Mouse (Mus musculus) left cerebral cortex, postnatal 10 days (tissue): Measurements from ENCODE around the gene Ovol2. TPM values are rescaled to one million over a fixed set of nuclear protein-coding genes. Genes with fewer than 3 reads are reported as not detected.

Source experiments
- DNase-seq, 2 experiments: peaks; one replicate each; pipeline ENCODE4 v3.0.0; 2021 to 2022; ENCODE audit warnings: low spot score in 2 of 2, mixed read lengths in 1 of 2; ENCODE audit errors: extremely low spot score in 1 of 2
- intact Hi-C: fragments of 180-260 bp; cut with DNase I; formaldehyde crosslinking; loops from one replicate; pipeline ENCODE4 v1.15.1; 2025
- total RNA-seq, 2 experiments: library from RNA; stranded (reverse); gene quantifications; 2 replicates each; pipeline ENCODE4 v1.2.3; 2021

Gene Ovol2
- total RNA-seq, 2 experiments from 2014 or later = 3.2 to 6.3 TPM

DNA sequence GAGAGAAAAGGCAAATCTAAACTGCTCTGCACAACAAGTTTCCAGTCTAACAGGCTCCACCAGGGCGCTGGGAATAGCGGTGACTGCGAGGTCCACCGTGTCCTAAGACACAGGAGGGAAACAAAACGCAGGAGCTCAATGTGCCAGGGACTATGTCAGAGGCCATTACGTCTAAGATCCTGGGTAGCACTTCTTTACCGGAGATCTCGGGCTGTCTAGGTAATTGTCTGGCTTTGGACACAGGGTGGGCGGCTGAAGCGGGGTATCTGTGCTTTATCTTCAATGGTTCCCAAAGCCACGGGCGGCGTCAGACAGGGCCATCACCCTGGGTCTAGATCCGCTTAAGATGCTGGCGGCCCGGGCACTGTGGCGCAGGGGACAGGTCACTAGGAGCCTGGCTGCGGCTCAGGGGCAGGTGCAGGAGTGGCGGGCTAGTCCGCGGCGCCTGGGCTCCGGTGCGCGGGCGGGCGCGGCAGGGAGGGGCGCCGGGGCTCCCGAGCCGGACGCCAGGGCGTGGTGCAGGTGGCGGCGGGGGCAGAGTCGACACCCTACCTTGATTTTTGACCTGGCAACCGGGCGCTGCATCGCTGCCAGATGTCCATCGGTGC is 1.5 kb downstream of the Ovol2 start:
- intact Hi-C loops = loop anchor here (5.0 kb wide), 1 partner anchor 37 kb away; the partner anchor contains the start of genes Kat14 and Pet117
- DNase-seq = no peak

DNA sequence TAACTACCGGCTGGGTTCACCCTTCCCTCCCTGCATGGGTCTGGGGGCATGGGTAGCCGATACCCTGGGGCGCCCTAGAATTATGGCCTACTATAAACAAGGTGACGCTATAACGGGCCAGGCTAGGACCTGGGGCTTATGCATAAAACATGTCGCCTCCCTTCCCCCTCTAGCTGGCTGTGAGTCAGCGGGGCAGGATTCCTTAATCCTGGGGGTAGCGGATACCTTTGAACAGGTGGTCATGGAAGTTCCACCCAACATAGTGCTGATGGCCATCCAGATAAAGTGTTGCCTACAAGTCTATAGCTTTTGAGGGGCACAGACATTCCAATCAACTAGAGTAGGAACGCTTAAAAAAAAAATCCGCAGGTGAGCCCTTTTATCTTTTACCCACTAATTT is 2.0 kb downstream of the Ovol2 start:
- no peak for DNase-seq
- intact Hi-C loops = loop anchor here (5.0 kb wide), 1 partner anchor 37 kb away; the partner anchor contains the start of genes Kat14 and Pet117

DNA sequence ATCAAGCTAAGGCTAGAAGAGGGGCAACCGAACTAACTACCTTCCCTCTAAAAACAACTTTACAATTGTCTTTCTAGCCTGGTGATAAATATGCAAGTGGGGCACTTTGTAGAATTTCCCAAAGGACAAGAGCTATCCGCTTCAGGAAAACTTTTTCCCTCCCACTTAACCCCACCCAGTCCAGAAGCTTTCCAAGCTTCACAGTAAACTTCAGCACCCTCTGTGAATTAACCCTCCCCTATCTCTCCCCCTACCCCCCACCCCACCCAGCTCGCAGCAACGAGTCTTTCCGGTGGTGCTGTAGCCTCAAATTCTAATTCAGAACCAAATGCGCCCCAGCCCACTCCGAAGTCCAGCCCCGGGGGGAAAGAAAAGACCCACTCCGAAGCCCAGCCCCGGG is 2.5 kb downstream of the Ovol2 start:
- intact Hi-C loops = no loop called here

DNA sequence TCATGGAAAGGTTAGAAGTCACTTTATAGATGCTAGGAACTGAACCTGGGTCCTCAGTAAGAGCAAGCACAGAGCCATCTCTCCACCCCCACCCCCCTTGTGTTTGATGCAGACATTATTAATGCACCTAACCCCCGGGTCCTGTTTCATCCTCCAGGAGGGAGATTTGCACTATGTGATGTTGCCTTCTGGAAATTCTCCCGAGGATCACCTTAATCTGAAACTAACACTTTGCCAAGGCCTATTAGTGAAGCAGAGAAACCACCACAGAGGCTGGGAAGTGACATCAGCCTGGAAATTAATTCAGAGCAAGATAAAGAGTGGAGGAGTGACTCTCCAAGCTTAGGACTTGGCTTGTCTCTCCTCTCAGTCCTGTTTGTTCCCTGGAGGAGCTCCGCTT is 7.7 kb downstream of the Ovol2 start:
- DNase-seq = no peak
- intact Hi-C loops = no loop called here

More for the DNA sequence above, 2.5 kb downstream of the Ovol2 start:
- DNase-seq = no peak

DNA sequence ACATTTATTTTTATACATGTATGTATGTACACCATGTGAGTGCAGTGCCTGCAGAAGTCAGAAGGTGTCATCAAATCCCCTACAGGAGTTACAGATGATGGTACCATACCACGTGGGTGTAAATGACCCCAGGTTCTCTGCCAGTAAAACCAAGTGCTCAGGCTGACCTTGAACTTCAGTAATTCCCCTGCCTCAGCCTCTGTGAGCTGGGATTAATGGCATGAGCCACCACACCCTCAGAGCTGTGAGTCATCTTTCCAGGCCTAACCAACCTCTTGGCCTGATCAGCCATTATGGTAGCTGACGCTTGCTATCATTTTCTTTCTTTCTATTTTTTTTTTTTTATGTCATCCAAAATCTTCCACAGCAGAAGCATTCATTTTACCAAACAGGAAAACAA is 20.6 kb downstream of the Ovol2 start:
- no peak for DNase-seq
- intact Hi-C loops = no loop called here

DNA sequence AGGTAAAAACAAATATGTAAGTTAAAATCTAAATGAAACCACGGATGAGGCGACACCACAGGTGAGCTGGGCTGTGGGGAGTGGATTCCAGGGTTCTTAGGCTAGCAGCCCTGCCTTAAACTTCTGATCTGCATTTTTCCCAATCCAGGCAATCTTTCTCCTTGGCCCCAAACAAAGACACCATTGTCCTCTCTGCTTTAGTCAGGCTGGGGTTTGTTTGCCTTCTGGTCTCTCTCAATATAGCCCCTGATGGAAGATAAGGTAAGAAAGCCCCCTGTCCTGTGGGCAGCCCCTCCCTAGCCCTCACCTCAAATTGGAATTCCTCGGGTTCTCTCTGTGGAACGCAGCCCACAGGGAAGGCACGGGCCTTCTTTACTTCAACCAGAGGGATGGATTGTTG is 21.7 kb downstream of the Ovol2 start:
- intact Hi-C loops = no loop called here
- DNase-seq = no peak

DNA sequence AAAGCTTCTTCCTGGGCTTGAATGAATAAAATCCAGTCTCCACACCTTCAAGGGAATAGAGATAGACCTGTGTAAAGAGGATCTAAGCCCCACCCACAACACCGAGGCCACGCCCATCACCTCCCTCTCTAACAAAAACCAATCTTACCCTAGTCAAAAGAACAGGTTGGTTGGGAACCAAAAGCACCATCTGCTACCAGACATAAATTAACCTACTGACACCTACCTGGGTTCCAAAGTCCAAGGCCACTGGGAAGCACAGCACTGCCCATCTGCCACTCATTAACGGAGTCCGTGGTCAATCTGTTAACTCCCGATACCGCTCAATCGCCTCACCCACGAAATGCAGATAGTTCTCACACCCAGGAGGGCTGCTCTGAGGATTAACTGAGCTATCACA is 23.4 kb downstream of the Ovol2 start:
- no peak for DNase-seq
- intact Hi-C loops = no loop called here

DNA sequence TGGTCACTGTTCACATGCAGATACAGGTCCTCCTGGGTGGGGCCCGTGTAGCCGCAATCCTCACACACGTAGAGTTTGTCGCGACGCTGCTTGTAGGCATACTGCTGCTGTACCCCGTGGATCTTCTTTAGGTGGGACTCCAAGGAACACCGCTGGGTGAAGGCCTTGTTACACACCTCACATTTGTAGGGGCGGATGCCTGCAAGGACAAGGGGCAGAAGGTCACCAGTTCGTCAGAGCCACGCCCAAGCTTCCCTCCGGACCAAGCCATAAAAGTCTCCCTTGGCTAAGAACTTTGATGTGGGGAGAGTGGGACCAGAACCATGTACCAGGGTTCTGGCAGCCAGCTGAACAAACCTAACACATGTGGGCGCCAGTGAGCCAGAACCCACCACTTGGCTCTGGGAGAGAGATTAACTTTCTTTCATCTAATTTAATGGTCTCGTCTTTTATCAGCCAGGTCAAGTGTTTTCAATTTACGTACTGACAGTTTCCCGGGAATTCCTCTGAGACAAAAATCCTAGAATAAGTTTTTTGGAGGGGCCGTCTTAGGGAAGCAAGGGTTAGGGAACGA is 26.1 kb downstream of the Ovol2 start:
- DNase-seq = no peak
- intact Hi-C loops = no loop called here

DNA sequence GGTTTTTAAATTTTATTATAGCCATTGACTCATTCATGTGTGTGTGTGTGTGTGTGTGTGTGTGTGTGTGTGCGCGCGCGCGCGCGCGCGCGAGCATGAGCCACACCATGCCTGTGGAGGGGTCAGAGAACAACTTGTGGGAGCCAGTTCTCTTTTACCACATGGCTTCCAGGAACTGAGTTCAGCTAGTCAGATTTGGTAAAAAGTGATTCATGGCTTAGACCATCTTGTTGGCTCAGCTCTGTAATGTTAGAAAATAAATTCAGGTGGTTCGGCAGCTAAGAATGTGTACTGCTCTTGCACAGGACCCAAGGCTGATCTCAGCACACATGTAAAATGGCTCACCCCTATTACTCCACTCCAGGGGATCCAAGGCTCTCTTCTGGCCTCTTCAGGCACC is 30.8 kb downstream of the Ovol2 start:
- DNase-seq = no peak
- intact Hi-C loops = no loop called here

DNA sequence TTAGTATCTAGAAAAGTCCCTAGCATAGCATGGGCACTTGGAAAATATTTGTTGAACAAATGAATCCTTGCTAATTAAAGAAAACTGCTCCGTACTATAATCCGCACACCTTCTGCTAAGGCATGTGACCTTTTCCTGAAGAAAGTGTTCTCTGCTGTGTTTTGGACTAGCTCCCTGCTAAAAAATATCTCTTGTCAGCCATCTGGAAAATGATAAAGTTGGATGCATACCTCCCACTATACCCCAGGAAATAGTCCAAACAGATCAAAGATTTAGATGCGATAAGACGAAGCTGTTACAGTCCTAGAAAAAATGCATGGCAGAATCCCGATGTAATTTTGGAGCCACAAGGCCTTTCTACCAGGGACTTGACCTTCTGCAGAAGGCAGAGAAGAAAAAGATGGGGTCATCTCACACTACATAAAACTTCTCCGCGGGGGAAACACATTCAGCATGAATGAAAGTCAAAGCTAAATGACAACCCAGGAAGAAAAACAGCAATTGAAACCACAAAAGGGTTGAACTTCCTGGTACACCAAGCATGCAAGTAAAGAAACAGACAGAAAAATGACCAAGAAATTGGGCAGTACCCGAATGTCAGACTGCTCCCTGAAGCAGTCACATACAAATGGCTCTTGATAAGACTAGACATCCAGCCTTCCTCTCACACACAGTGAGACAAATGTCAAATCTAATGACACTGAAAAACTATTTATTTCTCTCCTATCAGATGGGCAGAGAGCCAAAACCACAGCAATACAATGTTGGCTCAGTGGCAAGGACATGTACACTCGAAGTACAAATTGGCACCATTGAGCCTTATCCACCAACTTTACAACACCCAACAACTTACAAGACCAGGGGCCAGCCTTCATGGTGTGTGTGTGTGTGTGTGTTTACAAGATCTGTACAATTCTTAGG is 31.9 kb downstream of the Ovol2 start:
- peak in 1 of 2 experiments; percentile 25 for DNase-seq
- intact Hi-C loops = no loop called here

DNA sequence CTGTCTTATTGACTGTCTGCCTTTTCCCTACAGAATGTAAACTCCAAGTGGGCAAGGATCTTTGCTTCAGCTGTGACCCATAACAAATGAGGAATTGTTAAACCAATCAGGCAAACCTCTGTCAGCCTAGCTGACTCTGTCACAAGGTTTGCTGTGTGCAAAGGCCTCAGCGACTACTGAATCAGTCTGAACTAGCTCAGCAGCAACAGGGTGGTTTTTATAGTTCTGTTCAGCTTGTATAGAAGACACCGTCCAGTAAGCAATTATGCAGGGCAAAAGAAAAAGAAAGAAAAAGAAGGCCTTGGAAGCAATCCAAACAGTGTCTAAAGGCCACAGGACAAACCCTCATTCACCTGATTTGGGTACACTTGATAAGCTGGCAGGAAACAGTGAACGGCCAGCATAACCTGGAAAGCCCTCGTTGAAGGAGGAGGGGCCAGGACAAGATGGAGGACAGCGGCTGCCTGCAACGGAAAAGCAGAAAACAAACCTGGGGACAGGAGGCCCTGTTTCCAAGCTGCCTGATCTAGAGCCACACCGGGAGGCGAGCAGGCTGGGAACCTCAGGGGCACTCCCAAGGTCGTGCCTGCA is 36.7 kb downstream of the Ovol2 start:
- no peak for DNase-seq
- intact Hi-C loops = no loop called here

DNA sequence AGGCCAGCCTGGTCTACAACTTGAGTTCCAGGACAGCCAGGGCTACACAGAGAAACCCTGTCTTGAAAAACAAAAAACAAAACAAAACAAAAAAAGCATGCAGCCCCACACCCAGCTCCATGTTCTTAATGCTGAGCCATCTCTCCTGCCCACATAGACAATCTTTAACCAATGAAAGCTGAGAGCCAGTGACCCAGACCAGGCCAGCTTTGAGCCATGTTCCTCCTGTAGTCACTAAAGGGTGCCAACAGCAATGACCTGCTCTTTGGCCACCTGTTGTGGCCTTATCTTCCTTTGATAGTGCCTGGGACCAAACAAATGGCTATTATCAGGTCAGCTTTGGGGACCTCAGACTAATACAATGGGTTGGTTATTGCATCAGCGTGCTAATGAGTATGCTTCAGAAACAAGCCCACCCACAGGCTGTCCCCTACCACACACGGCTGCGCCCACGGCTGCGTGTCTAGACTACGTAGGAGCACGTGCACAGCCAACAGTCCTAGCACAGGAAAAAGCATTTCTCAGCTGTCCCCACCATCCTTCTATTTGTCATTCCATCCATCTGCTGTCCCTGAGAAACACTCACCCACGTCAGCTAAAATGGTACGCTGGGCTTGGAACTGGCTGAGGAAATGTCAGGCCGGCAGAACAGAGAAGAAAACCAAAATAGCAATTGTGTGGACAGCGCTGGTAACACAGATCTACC is 40.2 kb downstream of the Ovol2 start:
- DNase-seq = peak; percentile 48 to 66
- intact Hi-C loops = no loop called here

DNA sequence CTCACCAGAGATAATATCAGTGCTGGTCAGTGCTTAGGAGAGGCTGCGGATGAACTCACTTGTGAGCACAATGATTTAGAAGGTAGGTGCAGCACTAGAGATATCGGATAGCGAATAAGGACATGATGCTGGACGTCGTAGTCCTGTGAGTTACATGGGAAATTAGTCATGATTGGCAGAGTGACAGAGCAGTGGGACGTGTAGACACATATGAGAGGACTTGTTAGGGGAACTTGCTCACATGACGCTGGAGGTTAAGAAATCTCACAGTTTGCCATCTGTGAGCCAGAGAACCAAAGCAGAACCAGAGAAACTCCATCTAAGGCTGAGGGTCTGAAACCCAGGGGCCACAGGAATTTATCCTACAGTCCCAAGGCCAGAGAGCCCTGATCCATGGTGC is 41.6 kb downstream of the Ovol2 start:
- intact Hi-C loops = no loop called here
- no peak for DNase-seq

DNA sequence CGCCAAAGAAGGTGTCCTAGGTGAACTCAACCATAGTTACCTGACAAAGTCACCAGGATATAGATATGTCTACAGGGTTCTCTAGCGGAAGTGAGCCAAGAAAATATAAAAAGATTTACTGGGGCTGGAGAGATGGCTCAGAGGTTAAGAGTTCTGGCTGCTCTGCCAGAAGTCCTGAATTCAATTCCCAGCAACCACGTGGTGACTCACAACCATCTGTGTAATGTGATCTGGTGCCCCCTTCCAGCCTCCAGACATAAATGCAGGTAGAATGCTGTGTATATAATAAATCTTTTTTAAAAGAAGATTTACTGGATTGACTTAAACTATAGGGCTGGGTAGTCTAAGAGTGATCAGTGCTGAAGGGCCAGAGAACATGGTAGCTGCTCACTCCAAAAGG is 50.5 kb downstream of the Ovol2 start:
- intact Hi-C loops = loop anchor here (10.0 kb wide), 1 partner anchor 447 kb away; no protein-coding TSS in a partner anchor
- DNase-seq = no peak

DNA sequence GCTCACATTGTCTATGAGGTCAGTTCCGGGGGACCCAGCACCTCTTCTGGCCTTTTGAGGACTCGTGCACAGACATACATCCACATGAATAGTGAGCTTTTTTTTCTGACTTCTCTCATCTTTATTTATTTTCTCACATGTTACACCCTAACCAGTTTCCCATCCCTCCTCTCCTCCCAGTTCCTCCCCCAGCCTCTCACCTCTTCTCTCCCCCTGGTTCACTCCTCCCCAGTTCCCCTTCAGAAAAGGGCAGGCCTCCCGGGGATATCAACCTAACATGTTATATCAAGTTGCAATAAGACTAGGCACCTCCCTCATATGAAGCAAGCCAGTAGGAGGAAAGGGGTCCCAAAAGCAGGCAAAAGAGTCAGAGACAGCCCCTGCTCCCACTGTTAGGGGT is 51.4 kb downstream of the Ovol2 start:
- intact Hi-C loops = loop anchor here (10.0 kb wide), 1 partner anchor 446 kb away; no protein-coding TSS in a partner anchor
- DNase-seq = no peak

DNA sequence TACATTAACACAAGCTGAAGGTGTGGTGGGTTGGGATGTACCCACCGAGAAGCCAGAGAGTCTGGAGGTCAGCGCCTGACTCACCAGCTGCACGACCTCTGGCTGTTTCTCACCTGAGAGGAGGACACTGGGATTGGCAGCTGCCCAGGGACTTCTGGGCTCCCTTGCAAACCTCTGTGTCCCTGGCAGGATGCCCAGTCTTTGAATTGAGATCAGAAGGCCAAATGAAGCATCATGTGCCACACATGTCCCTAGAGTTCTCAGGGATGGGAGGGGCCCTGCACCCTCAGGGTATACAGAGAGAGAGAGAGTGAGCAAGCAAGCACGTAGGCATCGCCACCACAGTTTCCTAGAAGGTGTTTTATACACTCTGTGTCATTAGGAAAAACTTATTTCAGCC is 52.2 kb downstream of the Ovol2 start:
- DNase-seq = peak in 1 of 2 experiments; percentile 71
- intact Hi-C loops = loop anchor here (10.0 kb wide), 1 partner anchor 445 kb away; no protein-coding TSS in a partner anchor

DNA sequence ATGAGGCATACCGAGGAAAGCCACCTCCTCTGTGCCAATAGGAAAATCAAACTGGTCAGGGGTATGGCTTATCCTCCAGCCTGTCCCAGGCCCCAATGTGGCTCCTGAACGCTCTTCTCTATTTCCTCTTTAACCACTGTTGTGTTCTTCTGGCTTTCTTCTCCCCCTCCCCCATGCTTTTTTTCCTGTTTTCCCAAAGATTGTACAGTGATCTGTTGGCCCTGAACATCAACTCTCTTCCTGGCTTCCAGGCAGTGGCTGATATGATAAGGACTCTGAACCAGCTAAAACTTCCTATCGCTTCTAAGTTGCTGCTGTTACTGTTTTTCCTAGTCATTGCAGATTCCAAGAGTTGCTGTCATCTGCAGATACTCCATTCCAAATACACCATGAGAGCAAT is 55.1 kb downstream of the Ovol2 start:
- intact Hi-C loops = no loop called here
- DNase-seq = no peak

DNA sequence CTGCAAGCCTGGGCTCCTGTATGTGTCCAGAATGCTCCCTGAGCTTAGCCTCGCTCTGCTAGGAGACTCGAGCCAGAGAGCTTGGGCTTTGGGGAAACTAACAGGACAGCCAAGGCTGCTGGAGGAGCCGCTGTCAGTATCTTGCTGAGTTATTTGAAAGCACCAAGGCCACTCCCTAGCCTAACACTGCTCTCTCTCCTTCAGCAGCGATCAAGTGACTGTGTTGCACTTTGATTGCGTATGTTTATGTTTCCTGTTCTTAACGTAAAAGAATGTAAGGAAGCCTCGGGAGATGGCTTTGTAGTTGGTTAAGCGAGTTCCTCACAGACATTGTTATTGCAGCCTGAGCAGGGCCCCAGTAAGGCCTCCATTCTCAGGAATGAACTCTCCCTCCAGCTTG is 57.2 kb downstream of the Ovol2 start:
- intact Hi-C loops = no loop called here
- DNase-seq = no peak

DNA sequence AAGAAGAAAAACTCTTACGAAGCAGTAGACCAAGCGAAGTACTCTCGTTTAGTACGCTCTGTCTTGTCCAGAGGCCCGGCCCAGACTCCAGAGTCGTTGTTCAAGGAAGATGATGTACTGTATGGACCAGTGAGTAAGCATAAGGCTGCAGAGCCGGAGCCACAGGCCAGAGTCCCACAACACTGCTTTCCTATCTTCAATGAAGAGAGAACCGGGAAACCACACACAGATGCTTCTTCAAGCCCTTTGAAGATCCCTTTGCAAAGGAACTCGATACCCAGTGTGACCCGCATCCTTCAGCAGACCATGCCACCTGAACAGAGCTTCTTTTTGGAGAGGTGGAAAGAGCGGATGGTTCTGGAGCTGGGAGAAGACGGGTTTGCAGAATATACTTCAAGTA is 59.9 kb downstream of the Ovol2 start:
- intact Hi-C loops = no loop called here
- DNase-seq = no peak
